Mouse (Mus musculus) hindbrain, postnatal 0 days (tissue): ENCODE results near the gene Gm44790. TPM values are rescaled to one million over a fixed set of nuclear protein-coding genes. Genes with fewer than 3 reads are reported as not detected.
"Not testable (repeated sequence)": the region's sequence is repeated elsewhere in the genome, so short reads cannot be mapped to it uniquely, and the experiment has no call there.

Experiments
- ATAC-seq: fragments of 200-750 bp; cut with Nextera tagmentation; 2 replicates; pipeline ENCODE4 v1.8.0; 2017; ENCODE audit warnings: mild to moderate bottlenecking, moderate TSS enrichment, moderate library complexity
- DNase-seq: peaks from one replicate; pipeline ENCODE4 v3.0.0-alpha.2; 2015; ENCODE audit warnings: low spot score
- H3K27ac ChIP-seq: fragments of 300-500 bp; sonication (generic); 2 replicates; pipeline ENCODE4 v1.5.1; 2014; ENCODE audit warnings: mild to moderate bottlenecking
- H3K27me3 ChIP-seq: fragments of 300-500 bp; sonication (generic); 2 replicates; pipeline ENCODE4 v1.6.1; 2014; ENCODE audit warnings: low read length, mixed read lengths; ENCODE audit not compliant: insufficient read depth
- H3K36me3 ChIP-seq: fragments of 300-500 bp; sonication (generic); 2 replicates; pipeline ENCODE4 v1.6.1; 2014; ENCODE audit warnings: low read length, mixed read lengths; ENCODE audit not compliant: insufficient read depth
- H3K4me1 ChIP-seq: fragments of 300-500 bp; sonication (generic); 2 replicates; pipeline ENCODE4 v1.6.1; 2014; ENCODE audit warnings: antibody characterized with exemption, low read length, mixed read lengths; ENCODE audit not compliant: insufficient read depth
- H3K4me2 ChIP-seq: fragments of 300-500 bp; sonication (generic); 2 replicates; pipeline ENCODE4 v1.6.1; 2014; ENCODE audit warnings: low read depth, mild to moderate bottlenecking, low read length, moderate library complexity, mixed read lengths
- H3K4me3 ChIP-seq: fragments of 300-500 bp; sonication (generic); 2 replicates; pipeline ENCODE4 v1.5.1; 2014; ENCODE audit warnings: low read length
- H3K9ac ChIP-seq: fragments of 300-500 bp; sonication (generic); replicated peaks from 2 replicates; pipeline ENCODE4 v1.6.1; 2014; ENCODE audit warnings: mild to moderate bottlenecking, low read length, moderate library complexity, mixed read lengths
- H3K9me3 ChIP-seq: fragments of 300-500 bp; sonication (generic); 2 replicates; pipeline ENCODE4 v1.6.1; 2016; ENCODE audit warnings: low read length, mixed read lengths
- CTCF ChIP-seq: IDR thresholded peaks from 2 replicates; pipeline ENCODE4 v1.5.1; 2016; ENCODE audit warnings: antibody characterized with exemption, control low read depth, low read depth
- WGBS: fragments of 180-500 bp; shearing (Covaris S2); extraction: QIAGEN DNeasy Blood & Tissue Kit; methylation state at CpG from one replicate; pipeline ENCODE4 v1.1.7; 2014; 5-methylcytosine and 5-hydroxymethylcytosine counted together
- polyA plus RNA-seq: library from polyadenylated mRNA; unstranded; fragments of >200 nt; fragmentation: Nextera tagmentation; extraction: Ambion mirVana; gene quantifications from 2 replicates; pipeline ENCODE4 v1.2.1, GENCODE M21; 2015
- total RNA-seq: library from RNA; depleted of rRNA; stranded (reverse); fragments of >200 nt; gene quantifications from 2 replicates; pipeline ENCODE4 v1.2.3, GENCODE M21; 2014; rRNA removed

Gm44790 gene
- not detected in 2 replicates for total RNA-seq
- polyA plus RNA-seq = not detected in 2 replicates

- Histone ChIP-seq H3K9ac (no peak within 1 kb of the TSS), H3K4me2 (no peak within 1 kb of the TSS), H3K27me3 (no peaks in the 10 kb centered on the region), H3K4me1 (no peaks in the 10 kb centered on the region), H3K4me3 (no peak within 1 kb of the TSS), H3K27ac (no peak within 1 kb of the TSS), H3K9me3 (no peaks in the 10 kb centered on the region), H3K36me3 (peaks cover 52% of the 10 kb centered on the region)
- DNase-seq = no peak
- TF ChIP-seq CTCF = no peak
- ATAC-seq = no peak
- 96% methylated on average over 1 of the region's 1 CpGs for WGBS
These were observed at the start of gene Gm44790 for GRCm38 (mm10) chr6:86426358-86426757. Gene Gm44790 (plus strand): TSS chr6:86426658.

GRCm38 (mm10) chr6:86378341-86378740, 48.1 kb upstream of the Gm44790 start:
- Histone ChIP-seq H3K4me2 (no peak overlapping the region), H3K27ac (no peak overlapping the region), H3K9ac (no peak overlapping the region), H3K27me3 (no peaks in the 10 kb centered on the region), H3K4me3 (no peak overlapping the region), H3K9me3 (no peaks in the 10 kb centered on the region), H3K36me3 (peaks cover 24% of the 10 kb centered on the region), H3K4me1 (no peaks in the 10 kb centered on the region)
- DNase-seq (no peak), ATAC-seq (no peak)
- 82% methylated on average over 3 of the region's 3 CpGs for WGBS
- TF ChIP-seq CTCF = no peak

- H3K4me1 ChIP-seq, H3K9ac ChIP-seq, H3K27ac ChIP-seq, H3K27me3 ChIP-seq, ATAC-seq, H3K9me3 ChIP-seq, H3K4me2 ChIP-seq, DNase-seq, H3K4me3 ChIP-seq: not testable (repeated sequence)
- WGBS = 73% methylated on average over 6 of the region's 8 CpGs
- peaks cover 24% of the 10 kb centered on the region for H3K36me3 ChIP-seq
These were observed 46.3 kb upstream of the Gm44790 start for GRCm38 (mm10) chr6:86380112-86380511.

- H3K4me1 ChIP-seq = no peaks in the 10 kb centered on the region
These were observed 43.9 kb upstream of the Gm44790 start for GRCm38 (mm10) chr6:86382551-86382950.

GRCm38 (mm10) chr6:86383370-86383769, 43.1 kb upstream of the Gm44790 start:
- no peak for TF ChIP-seq CTCF
- WGBS = 48% methylated on average over 16 of the region's 16 CpGs
- Histone ChIP-seq H3K36me3 (peaks cover 14% of the 10 kb centered on the region), H3K9me3 (no peaks in the 10 kb centered on the region), H3K27ac (no peak overlapping the region), H3K4me1 (no peaks in the 10 kb centered on the region), H3K4me2 (no peak overlapping the region), H3K9ac (no peak overlapping the region), H3K4me3 (no peak overlapping the region), H3K27me3 (no peaks in the 10 kb centered on the region)
- ATAC-seq (no peak), DNase-seq (no peak)

More at GRCm38 (mm10) chr6:86382551-86382950, 43.9 kb upstream of the Gm44790 start:
- Histone ChIP-seq H3K27me3 (no peaks in the 10 kb centered on the region), H3K9ac (no peak overlapping the region), H3K27ac (no peak overlapping the region), H3K4me2 (no peak overlapping the region), H3K4me3 (no peak overlapping the region), H3K9me3 (no peaks in the 10 kb centered on the region), H3K36me3 (peaks cover 13% of the 10 kb centered on the region)
- no peak for ATAC-seq
- DNase-seq = no peak
- no peak for TF ChIP-seq CTCF

- Histone ChIP-seq H3K4me3 (no peak overlapping the region), H3K4me1 (no peaks in the 10 kb centered on the region), H3K9me3 (no peaks in the 10 kb centered on the region), H3K9ac (no peak overlapping the region), H3K27me3 (no peaks in the 10 kb centered on the region), H3K36me3 (peaks cover 17% of the 10 kb centered on the region), H3K27ac (no peak overlapping the region), H3K4me2 (no peak overlapping the region)
- ATAC-seq = no peak
- 80% methylated on average over 4 of the region's 4 CpGs for WGBS
- DNase-seq = no peak
- TF ChIP-seq CTCF = no peak
These were observed 41.8 kb upstream of the Gm44790 start for GRCm38 (mm10) chr6:86384692-86385091.

GRCm38 (mm10) chr6:86385362-86386104, 40.9 kb upstream of the Gm44790 start:
- no peak for ATAC-seq
- H3K4me1 ChIP-seq = no peaks in the 10 kb centered on the region
- 85% methylated on average over 5 of the region's 5 CpGs for WGBS
- H3K9me3 ChIP-seq = no peaks in the 10 kb centered on the region
- TF ChIP-seq CTCF = no peak
- no peak overlapping the region for H3K9ac ChIP-seq
- peaks cover 23% of the 10 kb centered on the region for H3K36me3 ChIP-seq
- DNase-seq = no peak
- no peak overlapping the region for H3K27ac ChIP-seq
- H3K4me3 ChIP-seq = no peak overlapping the region
- no peak overlapping the region for H3K4me2 ChIP-seq
- H3K27me3 ChIP-seq = no peaks in the 10 kb centered on the region
